Mouse (Mus musculus) forebrain, embryonic 14.5 days (tissue): ENCODE measurements around the gene Gk5. TPM values are rescaled to one million over a fixed set of nuclear protein-coding genes. Genes with fewer than 3 reads are reported as not detected.

Experiments used
- ATAC-seq: fragments of 200-750 bp; cut with Nextera tagmentation; 2 replicates; pipeline ENCODE4 v1.8.0; 2017; ENCODE audit warnings: mild to moderate bottlenecking, moderate library complexity
- DNase-seq: peaks from one replicate; pipeline ENCODE4 v3.0.0-alpha.2; 2015; ENCODE audit warnings: low spot score
- H3K27ac ChIP-seq: fragments of 300-500 bp; sonication (generic); 2 replicates; pipeline ENCODE4 v1.5.1; 2014; ENCODE audit warnings: low read depth, mild to moderate bottlenecking, control low read depth, low read length, moderate library complexity
- H3K27me3 ChIP-seq: fragments of 300-500 bp; sonication (generic); replicated peaks from 2 replicates; pipeline ENCODE4 v1.6.1; 2014; ENCODE audit warnings: low read length, control low read depth, mixed read lengths; ENCODE audit not compliant: control insufficient read depth, insufficient read depth
- H3K36me3 ChIP-seq: fragments of 300-500 bp; sonication (generic); 2 replicates; pipeline ENCODE4 v1.6.1; 2014; ENCODE audit warnings: low read length, control low read depth; ENCODE audit not compliant: control insufficient read depth, insufficient read depth
- H3K4me1 ChIP-seq: fragments of 300-500 bp; sonication (generic); 2 replicates; pipeline ENCODE4 v1.6.1; 2014; ENCODE audit warnings: antibody characterized with exemption, low read length, control low read depth; ENCODE audit not compliant: control insufficient read depth, insufficient read depth
- H3K4me2 ChIP-seq: fragments of 300-500 bp; sonication (generic); 2 replicates; pipeline ENCODE4 v1.6.1; 2014; ENCODE audit warnings: mild to moderate bottlenecking, control low read depth, low read length
- H3K4me3 ChIP-seq: fragments of 300-500 bp; sonication (generic); 2 replicates; pipeline ENCODE4 v1.5.1; 2014; ENCODE audit warnings: low read depth, low read length, control low read depth
- H3K9ac ChIP-seq: fragments of 300-500 bp; sonication (generic); 2 replicates; pipeline ENCODE4 v1.6.1; 2014; ENCODE audit warnings: mild to moderate bottlenecking, low read length, control low read depth, moderate library complexity
- H3K9me3 ChIP-seq: fragments of 300-500 bp; sonication (generic); replicated peaks from 2 replicates; pipeline ENCODE4 v1.6.1; 2016; ENCODE audit warnings: low read length, control low read depth, mixed read lengths; ENCODE audit not compliant: control insufficient read depth
- WGBS: fragments of 180-500 bp; shearing (Covaris S2); extraction: QIAGEN DNeasy Blood & Tissue Kit; methylation state at CpG from one replicate; pipeline ENCODE4 v1.1.7; 2014; 5-methylcytosine and 5-hydroxymethylcytosine counted together
- polyA plus RNA-seq: library from polyadenylated mRNA; unstranded; fragments of >200 nt; fragmentation: Nextera tagmentation; extraction: Ambion mirVana; gene quantifications from 2 replicates; pipeline ENCODE4 v1.2.1, GENCODE M21; 2014

Gene Gk5
- polyA plus RNA-seq, 1 experiment from 2014 or later, result 2.0 TPM

GRCm38 (mm10) chr9:96138958-96139357 lies 19.8 kb downstream of the Gk5 start:
- no peak overlapping the region for H3K4me2 ChIP-seq
- WGBS, result 97% methylated on average over 9 of the region's 9 CpGs
- ATAC-seq, result no peak
- no peak overlapping the region for H3K9ac ChIP-seq
- no peaks in the 10 kb centered on the region for H3K9me3 ChIP-seq
- H3K27ac ChIP-seq, result no peak overlapping the region
- H3K27me3 ChIP-seq, result no peaks in the 10 kb centered on the region
- H3K4me1 ChIP-seq, result no peaks in the 10 kb centered on the region
- DNase-seq, result no peak
- no peak overlapping the region for H3K4me3 ChIP-seq
- H3K36me3 ChIP-seq, result no peaks in the 10 kb centered on the region

- Histone ChIP-seq H3K27ac (no peak overlapping the region), H3K27me3 (no peaks in the 10 kb centered on the region), H3K9me3 (no peaks in the 10 kb centered on the region), H3K9ac (no peak overlapping the region), H3K4me1 (no peaks in the 10 kb centered on the region), H3K4me2 (no peak overlapping the region), H3K4me3 (no peak overlapping the region), H3K36me3 (no peaks in the 10 kb centered on the region)
- ATAC-seq (no peak), DNase-seq (no peak)
- WGBS, result 48% methylated on average over 5 of the region's 5 CpGs
Measured at GRCm38 (mm10) chr9:96139876-96140275, 20.7 kb downstream of the Gk5 start.

GRCm38 (mm10) chr9:96140931-96141330 lies 21.8 kb downstream of the Gk5 start:
- DNase-seq (no peak), ATAC-seq (no peak)
- H3K4me1 ChIP-seq, result no peaks in the 10 kb centered on the region
- H3K36me3 ChIP-seq, result no peaks in the 10 kb centered on the region
- no peak overlapping the region for H3K27ac ChIP-seq
- no peak overlapping the region for H3K9ac ChIP-seq
- H3K4me2 ChIP-seq, result no peak overlapping the region
- H3K27me3 ChIP-seq, result no peaks in the 10 kb centered on the region
- no peaks in the 10 kb centered on the region for H3K9me3 ChIP-seq
- no peak overlapping the region for H3K4me3 ChIP-seq
- WGBS, result 56% methylated on average over 7 of the region's 7 CpGs

GRCm38 (mm10) chr9:96142499-96142898 lies 23.3 kb downstream of the Gk5 start:
- H3K4me3 ChIP-seq, result no peak overlapping the region
- H3K27me3 ChIP-seq, result no peaks in the 10 kb centered on the region
- ATAC-seq (no peak), DNase-seq (peak; percentile 11)
- no peaks in the 10 kb centered on the region for H3K36me3 ChIP-seq
- WGBS, result 65% methylated on average over 6 of the region's 6 CpGs
- H3K4me2 ChIP-seq, result no peak overlapping the region
- H3K27ac ChIP-seq, result no peak overlapping the region
- H3K9me3 ChIP-seq, result no peaks in the 10 kb centered on the region
- H3K9ac ChIP-seq, result no peak overlapping the region
- no peaks in the 10 kb centered on the region for H3K4me1 ChIP-seq

GRCm38 (mm10) chr9:96143633-96144032 lies 24.5 kb downstream of the Gk5 start:
- Histone ChIP-seq H3K4me2 (no peak overlapping the region), H3K9me3 (no peaks in the 10 kb centered on the region), H3K36me3 (no peaks in the 10 kb centered on the region), H3K9ac (no peak overlapping the region), H3K27me3 (no peaks in the 10 kb centered on the region), H3K4me1 (no peaks in the 10 kb centered on the region), H3K4me3 (no peak overlapping the region), H3K27ac (no peak overlapping the region)
- no peak for ATAC-seq
- WGBS, result 87% methylated on average over 4 of the region's 4 CpGs
- DNase-seq, result no peak

GRCm38 (mm10) chr9:96144883-96145282 lies 25.7 kb downstream of the Gk5 start:
- ATAC-seq (no peak), DNase-seq (no peak)
- Histone ChIP-seq H3K36me3 (no peaks in the 10 kb centered on the region), H3K9ac (no peak overlapping the region), H3K27ac (no peak overlapping the region), H3K4me1 (no peaks in the 10 kb centered on the region), H3K27me3 (no peaks in the 10 kb centered on the region), H3K4me3 (no peak overlapping the region), H3K4me2 (no peak overlapping the region), H3K9me3 (no peaks in the 10 kb centered on the region)

GRCm38 (mm10) chr9:96152801-96153200 lies 33.6 kb downstream of the Gk5 start:
- Histone ChIP-seq H3K27ac (no peak overlapping the region), H3K4me3 (no peak overlapping the region), H3K9ac (no peak overlapping the region), H3K36me3 (no peaks in the 10 kb centered on the region), H3K27me3 (no peaks in the 10 kb centered on the region), H3K9me3 (no peaks in the 10 kb centered on the region), H3K4me2 (no peak overlapping the region), H3K4me1 (no peaks in the 10 kb centered on the region)
- 89% methylated on average over 7 of the region's 7 CpGs for WGBS
- no peak for ATAC-seq
- DNase-seq, result no peak

GRCm38 (mm10) chr9:96158431-96158830 lies 39.3 kb downstream of the Gk5 start:
- 53% methylated on average over 4 of the region's 4 CpGs for WGBS
- H3K27ac ChIP-seq, result no peak overlapping the region
- no peak for ATAC-seq

GRCm38 (mm10) chr9:96159047-96159446 lies 39.9 kb downstream of the Gk5 start:
- H3K27ac ChIP-seq, result no peak overlapping the region
- H3K9me3 ChIP-seq, result no peaks in the 10 kb centered on the region
- no peaks in the 10 kb centered on the region for H3K4me1 ChIP-seq
- no peaks in the 10 kb centered on the region for H3K36me3 ChIP-seq
- 84% methylated on average over 3 of the region's 3 CpGs for WGBS
- DNase-seq (no peak), ATAC-seq (no peak)
- no peak overlapping the region for H3K4me3 ChIP-seq
- H3K27me3 ChIP-seq, result no peaks in the 10 kb centered on the region
- H3K4me2 ChIP-seq, result no peak overlapping the region
- H3K9ac ChIP-seq, result no peak overlapping the region

More at GRCm38 (mm10) chr9:96158431-96158830, 39.3 kb downstream of the Gk5 start:
- Histone ChIP-seq H3K4me1 (no peaks in the 10 kb centered on the region), H3K4me2 (no peak overlapping the region), H3K36me3 (no peaks in the 10 kb centered on the region), H3K9me3 (no peaks in the 10 kb centered on the region), H3K9ac (no peak overlapping the region), H3K4me3 (no peak overlapping the region), H3K27me3 (no peaks in the 10 kb centered on the region)
- DNase-seq, result no peak
